Mouse (Mus musculus) cortical plate, adult 2 months (tissue): ENCODE data around the gene Stac2.

Experiments
- CTCF ChIP-seq: fragments of 200-500 bp; IDR thresholded peaks from 2 replicates; pipeline ENCODE4 v1.5.1; 2011; ENCODE audit warnings: mild to moderate bottlenecking, control low read depth, low read length; ENCODE audit not compliant: insufficient read depth; ENCODE audit errors: extremely low read depth
- POLR2A ChIP-seq: fragments of 200-500 bp; IDR thresholded peaks from 2 replicates; pipeline ENCODE4 v1.6.1; 2011; ENCODE audit warnings: mild to moderate bottlenecking, low read length, control low read depth; ENCODE audit not compliant: insufficient read depth; ENCODE audit errors: extremely low read depth

DNA sequence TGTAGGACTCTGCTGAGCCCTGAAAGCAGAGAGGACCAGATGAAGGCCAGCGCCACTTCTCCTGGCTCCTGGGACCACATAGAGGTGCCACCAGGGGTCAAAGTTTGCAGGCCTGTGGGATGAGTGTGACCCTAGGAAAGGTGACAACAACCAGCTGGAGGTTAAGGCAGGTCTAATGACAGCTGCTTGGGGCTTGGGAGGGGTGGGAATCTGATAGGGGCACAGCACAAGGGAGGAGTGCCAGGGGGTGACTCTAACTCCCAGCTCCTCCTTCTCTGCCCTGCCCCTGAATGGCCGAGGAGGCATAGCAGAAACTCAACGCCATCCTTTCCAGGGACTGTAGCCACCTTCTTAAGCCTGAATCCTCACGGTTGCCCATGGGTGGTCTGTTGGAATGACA, 36.4 kb downstream of the Stac2 start:
- TF ChIP-seq POLR2A (no peak), CTCF (no peak)
